Mouse (Mus musculus) liver, adult 2 months (tissue): Measurements from ENCODE around the gene Ciao2b. TPM values are rescaled to one million over a fixed set of nuclear protein-coding genes. Genes with fewer than 3 reads are reported as not detected.
A peak's percentile ranks its signal among the peaks of the same experiment; 100 is the strongest.

ENCODE experiments used
- DNase-seq: peaks from one replicate; pipeline ENCODE4 v3.0.0-alpha.2; 2011; ENCODE audit warnings: low read depth, low spot score; ENCODE audit errors: extremely low read depth
- H3K27ac ChIP-seq: fragments of 200-500 bp; replicated peaks from 2 replicates; pipeline ENCODE4 v1.5.1; 2012; ENCODE audit warnings: low read depth, mild to moderate bottlenecking, control low read depth, inconsistent platforms, low read length; ENCODE audit not compliant: insufficient read depth
- H3K27me3 ChIP-seq: fragments of 200-500 bp; 2 replicates; pipeline ENCODE4 v1.6.1; 2012; ENCODE audit warnings: mild to moderate bottlenecking, moderate library complexity, low read length, inconsistent platforms; ENCODE audit not compliant: control insufficient read depth, insufficient read depth
- H3K36me3 ChIP-seq: fragments of 200-500 bp; 2 replicates; pipeline ENCODE4 v1.6.1; 2012; ENCODE audit warnings: low read length, inconsistent platforms; ENCODE audit not compliant: control insufficient read depth, insufficient read depth
- H3K4me1 ChIP-seq: fragments of 200-500 bp; 2 replicates; pipeline ENCODE4 v1.6.1; 2011; ENCODE audit warnings: low read length; ENCODE audit not compliant: control insufficient read depth, insufficient read depth
- H3K4me3 ChIP-seq: fragments of 200-500 bp; 2 replicates; pipeline ENCODE4 v1.5.1; 2011; ENCODE audit warnings: low read depth, mild to moderate bottlenecking, control low read depth, low read length, moderate library complexity; ENCODE audit not compliant: insufficient read depth
- H3K79me2 ChIP-seq: fragments of 200-500 bp; 2 replicates; pipeline ENCODE4 v1.6.1; 2012; ENCODE audit warnings: inconsistent platforms, mild to moderate bottlenecking, low read length, moderate library complexity; ENCODE audit not compliant: control insufficient read depth, insufficient read depth
- H3K9ac ChIP-seq: fragments of 200-500 bp; 2 replicates; pipeline ENCODE4 v1.6.1; 2012; ENCODE audit warnings: low read depth, mild to moderate bottlenecking, control low read depth, inconsistent platforms, low read length
- CTCF ChIP-seq: fragments of 200-500 bp; IDR thresholded peaks from 2 replicates; pipeline ENCODE4 v1.5.1; 2011; ENCODE audit warnings: low read depth, low read length, control low read depth
- POLR2A ChIP-seq: fragments of 200-500 bp; IDR thresholded peaks from 2 replicates; pipeline ENCODE4 v1.6.1; 2011; ENCODE audit warnings: low read length, control low read depth; ENCODE audit not compliant: insufficient read depth; ENCODE audit errors: extremely low read depth
- whole genome bisulfite sequencing: fragments of 180-500 bp; shearing (Covaris S2); methylation state at CpG from one replicate; pipeline ENCODE4 v1.1.7; 2018; 5-methylcytosine and 5-hydroxymethylcytosine counted together
- polyA plus RNA-seq: library from polyadenylated mRNA; depleted of rRNA; stranded (reverse); fragments of >200 nt; gene quantifications from 2 replicates; pipeline ENCODE4 v1.2.3, GENCODE M21; 2012; rRNA removed
- total RNA-seq: library from RNA; depleted of rRNA; stranded (reverse); fragments of >200 nt; gene quantifications from 2 replicates; pipeline ENCODE4 v1.2.3, GENCODE M21; 2014; rRNA removed

Gene Ciao2b
- total and polyA plus RNA-seq, 2 experiments: 18.9 to 24.2 TPM

DNA sequence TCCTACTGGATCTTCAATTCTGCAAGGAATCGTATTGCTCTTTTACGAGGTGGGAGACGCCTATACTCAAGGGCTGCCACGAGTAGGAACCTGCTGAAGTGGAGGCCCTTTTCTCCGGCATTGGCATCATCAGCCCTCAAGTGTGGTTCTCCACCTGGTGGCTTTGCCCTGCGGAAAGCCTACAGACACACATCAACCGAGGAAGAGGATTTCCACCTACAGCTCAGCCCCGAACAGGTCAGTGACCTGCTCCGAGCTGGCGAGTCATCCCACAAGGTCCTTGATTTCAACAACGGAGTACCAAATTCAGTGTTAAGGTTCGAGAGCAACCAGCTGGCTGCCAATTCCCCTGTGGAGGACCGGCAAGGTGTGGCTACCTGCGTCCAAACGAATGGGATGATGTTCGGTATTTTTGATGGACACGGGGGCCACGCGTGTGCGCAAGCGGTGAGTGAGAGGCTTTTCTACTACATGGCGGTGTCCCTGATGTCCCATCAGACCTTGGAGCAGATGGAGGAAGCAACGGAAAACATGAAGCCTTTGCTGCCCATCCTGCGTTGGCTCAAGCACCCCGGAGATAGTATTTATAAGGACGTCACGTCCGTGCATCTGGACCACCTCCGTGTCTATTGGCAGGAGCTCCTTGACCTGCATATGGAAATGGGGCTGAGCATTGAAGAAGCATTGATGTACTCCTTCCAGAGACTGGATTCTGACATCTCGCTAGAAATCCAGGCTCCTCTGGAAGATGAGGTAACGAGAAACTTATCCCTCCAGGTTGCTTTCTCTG lies 48.0 kb downstream of the Ciao2b start:
- TF ChIP-seq POLR2A (no peak), CTCF (no peak)
- Histone ChIP-seq H3K27me3 (no peaks in the 10 kb centered on the region), H3K27ac (peak overlapping the region; percentile 21), H3K79me2 (peaks cover 27% of the 10 kb centered on the region), H3K36me3 (peaks cover 25% of the 10 kb centered on the region), H3K4me3 (no peak overlapping the region), H3K9ac (0 out of 2 replicates have a peak overlapping the region, but pooled peaks have one; percentile 17), H3K4me1 (peaks cover 43% of the 10 kb centered on the region)
- peak; percentile 70 for DNase-seq
- 72% methylated on average over 31 of the region's 31 CpGs for WGBS

DNA sequence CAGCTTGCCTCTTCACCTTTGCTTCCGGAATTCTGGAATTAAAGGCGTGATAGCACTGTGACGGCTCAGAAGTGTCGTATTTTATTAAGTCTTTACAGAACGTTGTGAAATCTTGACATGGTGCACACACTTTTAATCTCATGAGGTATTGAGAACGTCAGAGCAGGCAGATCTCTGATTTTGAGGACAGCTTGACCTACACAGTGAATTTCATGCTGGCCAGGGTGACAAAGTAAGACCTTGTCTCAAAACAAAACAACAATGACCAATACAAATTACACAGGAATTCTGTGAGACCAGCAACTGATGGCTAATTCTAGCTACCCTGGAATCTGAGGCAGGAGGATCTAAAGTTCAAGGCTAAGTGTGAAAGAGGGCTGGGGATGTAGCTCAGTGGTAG lies 49.2 kb downstream of the Ciao2b start:
- Histone ChIP-seq H3K27ac (peak overlapping the region; percentile 97), H3K9ac (peak overlapping the region; percentile 75), H3K36me3 (peaks cover 25% of the 10 kb centered on the region), H3K79me2 (peaks cover 27% of the 10 kb centered on the region), H3K4me3 (peak overlapping the region; percentile 76), H3K4me1 (peaks cover 37% of the 10 kb centered on the region), H3K27me3 (no peaks in the 10 kb centered on the region)
- WGBS: 18% methylated on average over 6 of the region's 6 CpGs
- TF ChIP-seq POLR2A (no peak), CTCF (no peak)
- DNase-seq: peak; percentile 57

DNA sequence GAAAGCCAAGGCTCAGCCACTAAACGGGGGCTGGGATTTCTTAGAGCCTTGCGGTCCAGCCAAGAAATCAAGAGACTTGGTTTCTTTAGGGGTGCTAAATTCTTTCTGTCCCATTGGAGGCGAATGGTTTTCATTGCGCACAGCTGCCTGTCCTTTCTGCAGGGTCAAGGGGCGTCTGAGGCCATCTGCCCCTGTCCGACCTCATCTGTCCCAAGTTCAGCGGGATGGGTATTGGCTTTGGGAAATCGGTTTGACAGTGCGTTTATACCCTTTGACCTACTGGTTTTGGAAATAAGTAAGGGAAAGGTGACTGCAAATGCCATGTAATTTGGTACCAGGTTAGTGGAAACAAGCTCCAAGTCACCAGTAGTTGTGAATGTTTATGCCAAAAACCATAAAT lies 49.9 kb downstream of the Ciao2b start:
- Histone ChIP-seq H3K27ac (peak overlapping the region; percentile 92), H3K4me1 (peaks cover 34% of the 10 kb centered on the region), H3K9ac (peak overlapping the region; percentile 86), H3K36me3 (peaks cover 23% of the 10 kb centered on the region), H3K27me3 (no peaks in the 10 kb centered on the region), H3K4me3 (peak overlapping the region; percentile 76), H3K79me2 (peaks cover 27% of the 10 kb centered on the region)
- peak; percentile 98 for DNase-seq
- WGBS: 1% methylated on average over 9 of the region's 9 CpGs
- TF ChIP-seq CTCF: no peak
- no peak for TF ChIP-seq POLR2A

GRCm38 (mm10) chr8:104591133-104591834 lies 50.5 kb downstream of the Ciao2b start, which contains the start of gene Pdp2:
Pdp2 (plus strand) TSS chr8:104591451.
- Histone ChIP-seq H3K4me3 (peak within 1 kb of the TSS; percentile 76), H3K79me2 (peaks cover 25% of the 10 kb centered on the region)

GRCm38 (mm10) chr8:104590284-104590683 lies 51.5 kb downstream of the Ciao2b start:
- 95% methylated on average over 3 of the region's 3 CpGs for whole genome bisulfite sequencing
- no peak overlapping the region for H3K4me3 ChIP-seq
- peaks cover 20% of the 10 kb centered on the region for H3K79me2 ChIP-seq
- peak overlapping the region; percentile 86; the same call in 1 of the 2 replicates for H3K27ac ChIP-seq
- no peak for TF ChIP-seq CTCF
- TF ChIP-seq POLR2A: no peak
- no peak for DNase-seq
- peaks cover 22% of the 10 kb centered on the region for H3K4me1 ChIP-seq
- H3K9ac ChIP-seq: no peak overlapping the region
- H3K27me3 ChIP-seq: no peaks in the 10 kb centered on the region
- H3K36me3 ChIP-seq: peaks cover 17% of the 10 kb centered on the region

More at GRCm38 (mm10) chr8:104591133-104591834, 50.5 kb downstream of the Ciao2b start, which contains the start of gene Pdp2:
- TF ChIP-seq CTCF (no peak), POLR2A (peak; percentile 73)
- H3K9ac ChIP-seq: peak within 1 kb of the TSS; percentile 86
- peaks cover 29% of the 10 kb centered on the region for H3K4me1 ChIP-seq
- H3K27me3 ChIP-seq: no peaks in the 10 kb centered on the region
- peaks cover 21% of the 10 kb centered on the region for H3K36me3 ChIP-seq
- peak; percentile 94 for DNase-seq
- WGBS: under 1% methylated on average over 44 of the region's 44 CpGs
- peak within 1 kb of the TSS; percentile 97 for H3K27ac ChIP-seq

Other genes starting within 250 kb of the Ciao2b start
- 9.8 and 15.2 TPM in 2 replicates for gene Cmtm4, start 246.2 kb downstream of the Ciao2b start, total RNA-seq
- 10.0 and 12.7 TPM in 2 replicates for gene Cmtm4, start 246.2 kb downstream of the Ciao2b start, polyA plus RNA-seq
- gene Dync1li2, start 198.9 kb downstream of the Ciao2b start, total RNA-seq: 13.8 and 15.4 TPM in 2 replicates
- 5.7 and 6.3 TPM in 2 replicates for gene Dync1li2, start 198.9 kb downstream of the Ciao2b start, polyA plus RNA-seq
- not detected in 2 replicates for gene Terb1, start 132.1 kb downstream of the Ciao2b start, total RNA-seq
- gene Terb1, start 132.1 kb downstream of the Ciao2b start, polyA plus RNA-seq: not detected in 2 replicates
- 23.9 and 30.1 TPM in 2 replicates for gene Nae1, start 107.3 kb downstream of the Ciao2b start, total RNA-seq
- gene Nae1, start 107.3 kb downstream of the Ciao2b start, polyA plus RNA-seq: 4.5 and 7.3 TPM in 2 replicates
- 1.0 and 1.2 TPM in 2 replicates for gene Car7, start 107.3 kb downstream of the Ciao2b start, total RNA-seq
- 1.8 and 2.6 TPM in 2 replicates for gene Car7, start 107.3 kb downstream of the Ciao2b start, polyA plus RNA-seq
- gene Pdp2, start 50.5 kb downstream of the Ciao2b start, total RNA-seq: 16.4 and 20.0 TPM in 2 replicates
- gene Pdp2, start 50.5 kb downstream of the Ciao2b start, polyA plus RNA-seq: 9.6 and 11.9 TPM in 2 replicates
- gene Cdh16, start 17.6 kb downstream of the Ciao2b start, total RNA-seq: 0.07 TPM in 1 of 2 replicates, not detected in the other
- gene Cdh16, start 17.6 kb downstream of the Ciao2b start, polyA plus RNA-seq: not detected in 2 replicates
- gene Rrad, start 10.6 kb downstream of the Ciao2b start, total RNA-seq: 0.34 and 0.46 TPM in 2 replicates
- 0.23 and 0.50 TPM in 2 replicates for gene Rrad, start 10.6 kb downstream of the Ciao2b start, polyA plus RNA-seq
- 551 and 915 TPM in 2 replicates for gene Ces2a, start 92.0 kb upstream of the Ciao2b start, total RNA-seq
- gene Ces2a, start 92.0 kb upstream of the Ciao2b start, polyA plus RNA-seq: 242 and 580 TPM in 2 replicates
- gene Ces2b, start 189.6 kb upstream of the Ciao2b start, total RNA-seq: 0.07 and 0.46 TPM in 2 replicates
- 0.05 and 0.29 TPM in 2 replicates for gene Ces2b, start 189.6 kb upstream of the Ciao2b start, polyA plus RNA-seq
- gene Ces2c, start 205.1 kb upstream of the Ciao2b start, total RNA-seq: 27.8 and 111 TPM in 2 replicates
- gene Ces2c, start 205.1 kb upstream of the Ciao2b start, polyA plus RNA-seq: 36.1 and 49.1 TPM in 2 replicates